Mouse (Mus musculus): ENCODE results near the gene Pygo2. TPM values are rescaled to one million over a fixed set of nuclear protein-coding genes. Genes with fewer than 3 reads are reported as not detected.

The Pygo2 gene
- polyA plus RNA-seq, 1 experiment from 2014 or later: 43.4 TPM

- Histone ChIP-seq H3K27me3 (peaks cover 30% of the 10 kb centered on the region), H3K4me3 (replicated peaks) (peak overlapping the region; percentile 52), H3K27ac (no peak overlapping the region), H3K4me1 (replicated peaks) (peaks cover 55% of the 10 kb centered on the region), H3K36me3 (peaks cover 5% of the 10 kb centered on the region), H3K9me3 (no peaks in the 10 kb centered on the region), H3K9ac (replicated peaks) (0 out of 2 replicates have a peak overlapping the region, but pooled peaks have one; percentile 36), H3K4me2 (replicated peaks) (peak overlapping the region; percentile 97)
- ATAC-seq: no peak
- WGBS: 4% methylated on average over 10 of the region's 10 CpGs
Measured at GRCm38 (mm10) chr3:89395419-89395805, 34.6 kb upstream of the Pygo2 start.

GRCm38 (mm10) chr3:89395806-89396653 is 34.0 kb upstream of the Pygo2 start:
- peaks cover 6% of the 10 kb centered on the region for H3K36me3 ChIP-seq
- peak overlapping the region; percentile 37; the same call in 1 of the 2 replicates for H3K9ac ChIP-seq (replicated peaks)

GRCm38 (mm10) chr3:89396654-89397005 is 33.4 kb upstream of the Pygo2 start:
- no peak for ATAC-seq
- H3K4me1 ChIP-seq (replicated peaks): peaks cover 43% of the 10 kb centered on the region
- peaks cover 12% of the 10 kb centered on the region for H3K36me3 ChIP-seq
- peak overlapping the region; percentile 40 for H3K4me3 ChIP-seq (replicated peaks)
- under 1% methylated on average over 4 of the region's 4 CpGs for WGBS
- H3K27ac ChIP-seq: no peak overlapping the region
- H3K4me2 ChIP-seq (replicated peaks): peak overlapping the region; percentile 97
- H3K27me3 ChIP-seq: peaks cover 27% of the 10 kb centered on the region
- H3K9ac ChIP-seq (replicated peaks): no peak overlapping the region
- H3K9me3 ChIP-seq: no peaks in the 10 kb centered on the region

More at GRCm38 (mm10) chr3:89395806-89396653, 34.0 kb upstream of the Pygo2 start:
- peak overlapping the region; percentile 97 for H3K4me2 ChIP-seq (replicated peaks)
- no peak for ATAC-seq
- H3K27ac ChIP-seq: no peak overlapping the region
- WGBS: under 1% methylated on average over 44 of the region's 44 CpGs
- peaks cover 49% of the 10 kb centered on the region for H3K4me1 ChIP-seq (replicated peaks)
- no peaks in the 10 kb centered on the region for H3K9me3 ChIP-seq
- H3K27me3 ChIP-seq: peaks cover 27% of the 10 kb centered on the region
- peak overlapping the region; percentile 40 for H3K4me3 ChIP-seq (replicated peaks)

- Histone ChIP-seq H3K9ac (replicated peaks) (no peak overlapping the region), H3K4me2 (replicated peaks) (no peak overlapping the region), H3K4me3 (replicated peaks) (no peak overlapping the region), H3K9me3 (no peaks in the 10 kb centered on the region), H3K4me1 (replicated peaks) (peaks cover 2% of the 10 kb centered on the region), H3K36me3 (peaks cover 52% of the 10 kb centered on the region), H3K27me3 (peaks cover under 1% of the 10 kb centered on the region; the same call in 1 of the 2 replicates), H3K27ac (no peak overlapping the region)
- WGBS: 93% methylated on average over 7 of the region's 7 CpGs
- no peak for ATAC-seq
Measured at GRCm38 (mm10) chr3:89401329-89401728, 28.7 kb upstream of the Pygo2 start.

GRCm38 (mm10) chr3:89402693-89403092 is 27.3 kb upstream of the Pygo2 start, which contains the start of gene Lenep:
Gene Lenep, minus strand, starts transcription at chr3:89402793.
- no peaks in the 10 kb centered on the region for H3K9me3 ChIP-seq
- H3K9ac ChIP-seq (replicated peaks): no peak within 1 kb of the TSS
- H3K27ac ChIP-seq: no peak within 1 kb of the TSS
- H3K27me3 ChIP-seq: no peaks in the 10 kb centered on the region
- no peak for ATAC-seq
- no peak within 1 kb of the TSS for H3K4me2 ChIP-seq (replicated peaks)
- H3K4me1 ChIP-seq (replicated peaks): no peaks in the 10 kb centered on the region
- WGBS: 75% methylated on average over 5 of the region's 5 CpGs
- no peak within 1 kb of the TSS for H3K4me3 ChIP-seq (replicated peaks)
- H3K36me3 ChIP-seq: peaks cover 61% of the 10 kb centered on the region

GRCm38 (mm10) chr3:89406887-89407286 is 23.1 kb upstream of the Pygo2 start:
- 91% methylated on average over 6 of the region's 6 CpGs for WGBS

GRCm38 (mm10) chr3:89408448-89408847 is 21.6 kb upstream of the Pygo2 start:
- no peak overlapping the region for H3K9ac ChIP-seq (replicated peaks)
- H3K9me3 ChIP-seq: no peaks in the 10 kb centered on the region
- peaks cover 13% of the 10 kb centered on the region for H3K4me1 ChIP-seq (replicated peaks)
- H3K27ac ChIP-seq: no peak overlapping the region
- no peak for ATAC-seq
- no peak overlapping the region for H3K4me3 ChIP-seq (replicated peaks)
- no peaks in the 10 kb centered on the region for H3K27me3 ChIP-seq
- H3K36me3 ChIP-seq: peaks cover 42% of the 10 kb centered on the region
- H3K4me2 ChIP-seq (replicated peaks): no peak overlapping the region
- 62% methylated on average over 16 of the region's 16 CpGs for WGBS

More at GRCm38 (mm10) chr3:89406887-89407286, 23.1 kb upstream of the Pygo2 start:
- H3K27ac ChIP-seq: no peak overlapping the region
- no peak overlapping the region for H3K4me2 ChIP-seq (replicated peaks)
- no peaks in the 10 kb centered on the region for H3K27me3 ChIP-seq
- H3K9me3 ChIP-seq: no peaks in the 10 kb centered on the region
- ATAC-seq: no peak
- H3K36me3 ChIP-seq: peaks cover 57% of the 10 kb centered on the region
- no peak overlapping the region for H3K4me3 ChIP-seq (replicated peaks)
- H3K4me1 ChIP-seq (replicated peaks): peaks cover 8% of the 10 kb centered on the region
- H3K9ac ChIP-seq (replicated peaks): no peak overlapping the region

GRCm38 (mm10) chr3:89409701-89410100 is 20.3 kb upstream of the Pygo2 start:
- no peak for ATAC-seq
- H3K36me3 ChIP-seq: peaks cover 41% of the 10 kb centered on the region
- peaks cover 13% of the 10 kb centered on the region for H3K4me1 ChIP-seq (replicated peaks)
- H3K27ac ChIP-seq: no peak overlapping the region
- 94% methylated on average over 3 of the region's 3 CpGs for WGBS
- H3K9me3 ChIP-seq: no peaks in the 10 kb centered on the region
- H3K4me3 ChIP-seq (replicated peaks): no peak overlapping the region
- no peaks in the 10 kb centered on the region for H3K27me3 ChIP-seq
- H3K9ac ChIP-seq (replicated peaks): no peak overlapping the region
- H3K4me2 ChIP-seq (replicated peaks): no peak overlapping the region

- H3K4me3 ChIP-seq (replicated peaks): peak overlapping the region; percentile 52
- H3K4me2 ChIP-seq (replicated peaks): peak overlapping the region; percentile 69
- WGBS: 79% methylated on average over 10 of the region's 10 CpGs
- H3K27me3 ChIP-seq: no peaks in the 10 kb centered on the region
- H3K4me1 ChIP-seq (replicated peaks): peaks cover 13% of the 10 kb centered on the region
- H3K9me3 ChIP-seq: no peaks in the 10 kb centered on the region
- ATAC-seq: no peak
- H3K9ac ChIP-seq (replicated peaks): peak overlapping the region; percentile 60
- peaks cover 41% of the 10 kb centered on the region for H3K36me3 ChIP-seq
- H3K27ac ChIP-seq: peak overlapping the region; percentile 67
Measured at GRCm38 (mm10) chr3:89410864-89411263, 19.1 kb upstream of the Pygo2 start.

GRCm38 (mm10) chr3:89411490-89412393 is 18.3 kb upstream of the Pygo2 start, which contains the start of gene Flad1:
Gene Flad1, minus strand, starts transcription at chr3:89411870.
- Histone ChIP-seq H3K9me3 (no peaks in the 10 kb centered on the region), H3K27ac (peak within 1 kb of the TSS; percentile 67), H3K4me1 (replicated peaks) (peaks cover 20% of the 10 kb centered on the region), H3K4me3 (replicated peaks) (peak within 1 kb of the TSS; percentile 52), H3K36me3 (peaks cover 43% of the 10 kb centered on the region), H3K27me3 (no peaks in the 10 kb centered on the region), H3K4me2 (replicated peaks) (peak within 1 kb of the TSS; percentile 69), H3K9ac (replicated peaks) (peak within 1 kb of the TSS; percentile 60)
- WGBS: 7% methylated on average over 28 of the region's 28 CpGs
- ATAC-seq: peak; percentile 100

- no peak overlapping the region for H3K4me2 ChIP-seq (replicated peaks)
- 96% methylated on average over 8 of the region's 8 CpGs for WGBS
Measured at GRCm38 (mm10) chr3:89416158-89416557, 13.9 kb upstream of the Pygo2 start.

More at GRCm38 (mm10) chr3:89416158-89416557, 13.9 kb upstream of the Pygo2 start:
- no peak overlapping the region for H3K27ac ChIP-seq
- peaks cover 42% of the 10 kb centered on the region for H3K4me1 ChIP-seq (replicated peaks)
- no peaks in the 10 kb centered on the region for H3K27me3 ChIP-seq
- no peak overlapping the region for H3K9ac ChIP-seq (replicated peaks)
- H3K4me3 ChIP-seq (replicated peaks): no peak overlapping the region
- no peak for ATAC-seq
- H3K9me3 ChIP-seq: no peaks in the 10 kb centered on the region
- H3K36me3 ChIP-seq: peaks cover 23% of the 10 kb centered on the region

Data from midbrain, embryonic 13.5 days (tissue).